Mouse (Mus musculus) kidney, postnatal 0 days (tissue): Measurements from ENCODE around the gene Fbxo28. TPM values are rescaled to one million over a fixed set of nuclear protein-coding genes. Genes with fewer than 3 reads are reported as not detected.

ENCODE experiments used
- ATAC-seq: fragments of 200-750 bp; cut with Nextera tagmentation; replicated peaks from 2 replicates; pipeline ENCODE4 v1.8.0; 2017; ENCODE audit warnings: low read depth, moderate number of reproducible peaks, moderate TSS enrichment, moderate library complexity; ENCODE audit not compliant: low FRiP score
- DNase-seq: peaks from one replicate; pipeline ENCODE4 v3.0.0-alpha.2; 2016; ENCODE audit warnings: low spot score
- H3K27ac ChIP-seq: fragments of 300-500 bp; sonication (generic); 2 replicates; pipeline ENCODE4 v1.5.1; 2014; ENCODE audit warnings: mild to moderate bottlenecking
- H3K27me3 ChIP-seq: fragments of 300-500 bp; sonication (generic); 2 replicates; pipeline ENCODE4 v1.6.1; 2014; ENCODE audit warnings: low read length, mixed read lengths; ENCODE audit not compliant: insufficient read depth
- H3K36me3 ChIP-seq: fragments of 300-500 bp; sonication (generic); 2 replicates; pipeline ENCODE4 v1.6.1; 2014; ENCODE audit warnings: low read length, mixed read lengths; ENCODE audit not compliant: insufficient read depth
- H3K4me1 ChIP-seq: fragments of 300-500 bp; sonication (generic); replicated peaks from 2 replicates; pipeline ENCODE4 v1.6.1; 2014; ENCODE audit warnings: antibody characterized with exemption, low read length, mixed read lengths; ENCODE audit not compliant: insufficient read depth
- H3K4me2 ChIP-seq: fragments of 300-500 bp; sonication (generic); 2 replicates; pipeline ENCODE4 v1.6.1; 2014; ENCODE audit warnings: mild to moderate bottlenecking, low read length, moderate library complexity, mixed read lengths
- H3K4me3 ChIP-seq: fragments of 300-500 bp; sonication (generic); replicated peaks from 2 replicates; pipeline ENCODE4 v1.5.1; 2014; ENCODE audit warnings: low read depth, low read length
- H3K9ac ChIP-seq: fragments of 300-500 bp; sonication (generic); 2 replicates; pipeline ENCODE4 v1.6.1; 2014; ENCODE audit warnings: low read depth, low read length
- H3K9me3 ChIP-seq: fragments of 300-500 bp; sonication (generic); replicated peaks from 2 replicates; pipeline ENCODE4 v1.6.1; 2016; ENCODE audit warnings: low read length, inconsistent platforms, mixed read lengths
- CTCF ChIP-seq: IDR thresholded peaks from 2 replicates; pipeline ENCODE4 v1.5.1; 2016; ENCODE audit warnings: antibody characterized with exemption, low read depth, mild to moderate bottlenecking, moderate library complexity
- WGBS: fragments of 180-500 bp; shearing (Covaris S2); extraction: QIAGEN DNeasy Blood & Tissue Kit; methylation state at CpG from one replicate; pipeline ENCODE4 v1.1.7; 2014; 5-methylcytosine and 5-hydroxymethylcytosine counted together
- polyA plus RNA-seq: library from polyadenylated mRNA; unstranded; fragments of >200 nt; fragmentation: Nextera tagmentation; extraction: Ambion mirVana; gene quantifications from 2 replicates; pipeline ENCODE4 v1.2.1, GENCODE M21; 2015

The Fbxo28 gene
- polyA plus RNA-seq, 1 experiment from 2014 or later: 17.1 TPM

- Histone ChIP-seq H3K27ac (no peak overlapping the region), H3K4me2 (peak overlapping the region; percentile 13; the same call in 1 of the 2 replicates)
- no peak for ATAC-seq
Observed at GRCm38 (mm10) chr1:182368782-182369181, 27.4 kb upstream of the Fbxo28 start.

GRCm38 (mm10) chr1:182368309-182368708 lies 26.9 kb upstream of the Fbxo28 start:
- H3K27ac ChIP-seq: no peak overlapping the region
- TF ChIP-seq CTCF: no peak
- peak; percentile 7 for DNase-seq
- H3K4me3 ChIP-seq: no peak overlapping the region
- H3K27me3 ChIP-seq: no peaks in the 10 kb centered on the region
- H3K9me3 ChIP-seq: no peaks in the 10 kb centered on the region
- H3K4me2 ChIP-seq: peak overlapping the region; percentile 13; the same call in 1 of the 2 replicates
- no peak for ATAC-seq
- WGBS: 47% methylated on average over 7 of the region's 7 CpGs
- H3K9ac ChIP-seq: no peak overlapping the region
- no peaks in the 10 kb centered on the region; the same call in 1 of the 2 replicates for H3K4me1 ChIP-seq
- H3K36me3 ChIP-seq: no peaks in the 10 kb centered on the region

More at GRCm38 (mm10) chr1:182368782-182369181, 27.4 kb upstream of the Fbxo28 start:
- Histone ChIP-seq H3K9me3 (no peaks in the 10 kb centered on the region), H3K9ac (no peak overlapping the region), H3K36me3 (no peaks in the 10 kb centered on the region), H3K4me1 (no peaks in the 10 kb centered on the region; the same call in 1 of the 2 replicates), H3K27me3 (no peaks in the 10 kb centered on the region), H3K4me3 (no peak overlapping the region)
- WGBS: 15% methylated on average over 8 of the region's 8 CpGs
- DNase-seq: peak; percentile 37
- no peak for TF ChIP-seq CTCF

- Histone ChIP-seq H3K27me3 (no peaks in the 10 kb centered on the region), H3K27ac (no peak overlapping the region), H3K9ac (no peak overlapping the region), H3K4me1 (no peaks in the 10 kb centered on the region; the same call in 1 of the 2 replicates), H3K9me3 (no peaks in the 10 kb centered on the region), H3K4me3 (no peak overlapping the region), H3K36me3 (no peaks in the 10 kb centered on the region), H3K4me2 (no peak overlapping the region)
- TF ChIP-seq CTCF: no peak
- DNase-seq (peak; percentile 79), ATAC-seq (no peak)
- 28% methylated on average over 12 of the region's 12 CpGs for WGBS
Observed at GRCm38 (mm10) chr1:182363683-182364404, 22.4 kb upstream of the Fbxo28 start.

- ATAC-seq: no peak
- Histone ChIP-seq H3K9ac (no peak overlapping the region), H3K4me2 (no peak overlapping the region), H3K9me3 (no peaks in the 10 kb centered on the region), H3K36me3 (no peaks in the 10 kb centered on the region), H3K4me3 (no peak overlapping the region), H3K4me1 (no peaks in the 10 kb centered on the region), H3K27ac (no peak overlapping the region), H3K27me3 (no peaks in the 10 kb centered on the region)
- DNase-seq: no peak
- no peak for TF ChIP-seq CTCF
- 87% methylated on average over 5 of the region's 5 CpGs for WGBS
Observed at GRCm38 (mm10) chr1:182362703-182363102, 21.3 kb upstream of the Fbxo28 start.

GRCm38 (mm10) chr1:182358133-182358532 lies 16.7 kb upstream of the Fbxo28 start:
- ATAC-seq: no peak

GRCm38 (mm10) chr1:182354504-182355147 lies 13.2 kb upstream of the Fbxo28 start:
- no peak overlapping the region for H3K27ac ChIP-seq
- DNase-seq: no peak
- no peaks in the 10 kb centered on the region for H3K4me1 ChIP-seq
- WGBS: 84% methylated on average over 11 of the region's 11 CpGs
- H3K9ac ChIP-seq: no peak overlapping the region
- no peaks in the 10 kb centered on the region for H3K9me3 ChIP-seq
- H3K36me3 ChIP-seq: no peaks in the 10 kb centered on the region
- no peaks in the 10 kb centered on the region for H3K27me3 ChIP-seq
- ATAC-seq: no peak
- H3K4me2 ChIP-seq: no peak overlapping the region
- no peak overlapping the region for H3K4me3 ChIP-seq
- TF ChIP-seq CTCF: no peak

More at GRCm38 (mm10) chr1:182358133-182358532, 16.7 kb upstream of the Fbxo28 start:
- TF ChIP-seq CTCF: no peak
- Histone ChIP-seq H3K9ac (no peak overlapping the region), H3K27ac (no peak overlapping the region), H3K4me2 (no peak overlapping the region), H3K9me3 (no peaks in the 10 kb centered on the region), H3K36me3 (no peaks in the 10 kb centered on the region), H3K4me1 (no peaks in the 10 kb centered on the region), H3K4me3 (no peak overlapping the region), H3K27me3 (no peaks in the 10 kb centered on the region)
- WGBS: 42% methylated on average over 1 of the region's 1 CpGs
- DNase-seq: peak; percentile 26
